ENCODE assay signal across 11 mouse cellular contexts in the genomic region with DNA sequence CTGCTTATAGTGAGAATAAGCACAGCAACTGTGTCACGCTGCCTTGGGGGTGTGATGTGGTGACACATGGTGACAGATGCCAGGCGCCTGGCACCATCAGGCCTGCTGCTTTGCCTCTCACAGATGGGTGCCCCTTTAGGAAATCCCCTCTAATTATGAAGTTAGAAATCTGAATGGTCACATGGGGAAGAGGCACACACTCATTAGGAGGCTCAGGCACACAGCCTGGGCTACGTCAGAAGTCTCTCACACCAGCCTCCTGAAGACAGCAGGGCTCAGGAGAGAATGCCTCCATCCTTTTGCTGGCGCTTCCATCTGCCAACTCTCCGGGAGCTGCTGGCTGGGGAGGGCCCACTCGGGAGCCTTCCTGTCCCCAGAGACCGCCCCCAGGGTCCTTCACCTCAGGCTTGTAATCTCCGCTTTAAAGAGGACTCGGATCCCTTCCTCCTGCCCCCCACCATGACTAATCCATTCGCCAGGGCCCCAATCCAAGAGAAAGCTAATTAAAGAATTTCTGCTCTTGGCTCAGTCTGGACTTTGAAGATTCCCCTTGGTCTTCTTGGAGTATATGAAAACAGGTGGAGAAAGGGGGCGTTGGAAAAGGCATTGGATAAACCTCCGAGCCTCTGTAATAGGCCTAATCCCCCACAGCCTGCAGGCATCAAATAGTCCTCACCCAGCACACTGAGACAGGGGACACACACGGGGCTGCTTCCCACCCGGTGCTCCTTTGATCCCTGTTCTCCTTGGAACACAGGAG. TPM values are rescaled to one million over a fixed set of nuclear protein-coding genes. Genes with fewer than 3 reads are reported as not detected.
A peak's percentile ranks its signal among the peaks of the same experiment; 100 is the strongest.
DNase-seq lines count a peak whose midpoint lies in the region; ATAC-seq and TF ChIP-seq lines count a peak whose summit lies in the region.
"Had no signal": no experiment of that assay in that cellular context is flagged by ENCODE, and none has a peak within 500 bp of the region (broad histone marks: within the 10 kb centered on the region; RNA-seq: fewer than 3 reads in every experiment).

No protein-coding gene starts in this region.

- TF ChIP-seq EP300 in stomach, postnatal 0 days (optimal IDR thresholded peaks at IDR 0.05), result no peak

- H3K36me3 ChIP-seq in forebrain, embryonic 11.5 days (ENCODE audit: control insufficient read depth, insufficient read depth, low read length), result no peaks in the 10 kb centered on the region
- no peaks in the 10 kb centered on the region for H3K36me3 ChIP-seq in hindbrain, embryonic 16.5 days (ENCODE audit: control insufficient read depth, insufficient read depth, low read length)
- no peaks in the 10 kb centered on the region for H3K36me3 ChIP-seq in neural tube, embryonic 15.5 days
- H3K36me3 ChIP-seq in intestine, postnatal 0 days (ENCODE audit: control insufficient read depth, insufficient read depth), result no peaks in the 10 kb centered on the region
- H3K36me3 ChIP-seq in stomach, postnatal 0 days (ENCODE audit: control insufficient read depth, insufficient read depth, low read length), result no peaks in the 10 kb centered on the region
- H3K36me3 ChIP-seq: limb, embryonic 13.5 days had no signal

- H3K27me3 ChIP-seq in forebrain, embryonic 11.5 days (ENCODE audit: control insufficient read depth, insufficient read depth, low read length), result no peaks in the 10 kb centered on the region
- H3K27me3 ChIP-seq in hindbrain, embryonic 16.5 days (replicated peaks; ENCODE audit: control insufficient read depth, insufficient read depth, low read length), result peaks cover 2% of the 10 kb centered on the region; the same call in 1 of the 2 replicates
- peaks cover 13% of the 10 kb centered on the region for H3K27me3 ChIP-seq in neural tube, embryonic 15.5 days (replicated peaks)
- no peaks in the 10 kb centered on the region; the same call in 1 of the 2 replicates for H3K27me3 ChIP-seq in intestine, postnatal 0 days (replicated peaks; ENCODE audit: control insufficient read depth, insufficient read depth, low read length)
- H3K27me3 ChIP-seq in stomach, postnatal 0 days (ENCODE audit: control insufficient read depth, insufficient read depth, low read length), result no peaks in the 10 kb centered on the region

- peak overlapping the region; percentile 25; the same call in 1 of the 2 replicates for H3K27ac ChIP-seq in forebrain, embryonic 11.5 days (ENCODE audit: low read depth, low read length)
- peak overlapping the region; percentile 44; the same call in 1 of the 2 replicates for H3K27ac ChIP-seq in hindbrain, embryonic 16.5 days (ENCODE audit: low read depth, low read length)
- 0 out of 2 replicates have a peak overlapping the region, but pooled peaks have one; percentile 15 for H3K27ac ChIP-seq in neural tube, embryonic 15.5 days (replicated peaks)
- H3K27ac ChIP-seq in intestine, postnatal 0 days (ENCODE audit: low read depth, low read length), result no peak overlapping the region
- no peak overlapping the region for H3K27ac ChIP-seq in stomach, postnatal 0 days (replicated peaks)
- H3K27ac ChIP-seq: limb, embryonic 13.5 days; macrophage had no signal

- no peaks in the 10 kb centered on the region for H3K9me3 ChIP-seq in forebrain, embryonic 11.5 days (ENCODE audit: control insufficient read depth, low read length)
- H3K9me3 ChIP-seq in hindbrain, embryonic 16.5 days (ENCODE audit: control insufficient read depth, low read length), result no peaks in the 10 kb centered on the region
- no peaks in the 10 kb centered on the region for H3K9me3 ChIP-seq in neural tube, embryonic 15.5 days (replicated peaks)
- no peaks in the 10 kb centered on the region for H3K9me3 ChIP-seq in intestine, postnatal 0 days (ENCODE audit: control insufficient read depth)
- no peaks in the 10 kb centered on the region for H3K9me3 ChIP-seq in stomach, postnatal 0 days (ENCODE audit: control insufficient read depth, low read length)
- H3K9me3 ChIP-seq: limb, embryonic 13.5 days had no signal

- H3K4me2 ChIP-seq in forebrain, embryonic 11.5 days (ENCODE audit: low read depth, low read length, severe bottlenecking), result no peak overlapping the region
- H3K4me2 ChIP-seq in hindbrain, embryonic 16.5 days (ENCODE audit: low read length), result no peak overlapping the region
- no peak overlapping the region for H3K4me2 ChIP-seq in neural tube, embryonic 15.5 days
- H3K4me2 ChIP-seq in intestine, postnatal 0 days (replicated peaks; ENCODE audit: low read depth), result no peak overlapping the region
- no peak overlapping the region for H3K4me2 ChIP-seq in stomach, postnatal 0 days (replicated peaks; ENCODE audit: low read depth)
- H3K4me2 ChIP-seq: limb, embryonic 13.5 days had no signal

- no peak overlapping the region for H3K4me3 ChIP-seq in forebrain, embryonic 11.5 days (ENCODE audit: low read depth, low read length)
- H3K4me3 ChIP-seq in hindbrain, embryonic 16.5 days (ENCODE audit: low read length), result no peak overlapping the region
- no peak overlapping the region for H3K4me3 ChIP-seq in neural tube, embryonic 15.5 days (replicated peaks)
- no peak overlapping the region for H3K4me3 ChIP-seq in intestine, postnatal 0 days (ENCODE audit: low read depth, low read length)
- H3K4me3 ChIP-seq in stomach, postnatal 0 days (ENCODE audit: low read depth, low read length), result no peak overlapping the region
- H3K4me3 ChIP-seq: limb, embryonic 13.5 days had no signal

- DNase-seq in layer of hippocampus, adult 9-11 months, result peak; percentile 67
- no peak for DNase-seq in layer of hippocampus, postnatal 10 days (ENCODE audit: low spot score in 2 of 2)
- DNase-seq in forebrain, embryonic 11.5 days (ENCODE audit: low spot score), result no peak
- no peak for DNase-seq in lung, postnatal 10 days
- no peak for DNase-seq in stomach, postnatal 0 days (ENCODE audit: low spot score)
- DNase-seq: thymus, postnatal 36 days had no signal

- ATAC-seq in forebrain, embryonic 11.5 days (replicated peaks; ENCODE audit: low FRiP score), result peak; percentile 71
- ATAC-seq in hindbrain, embryonic 16.5 days, result peak; percentile 68
- no peak for ATAC-seq in neural tube, embryonic 15.5 days (ENCODE audit: low FRiP score)
- ATAC-seq in intestine, postnatal 0 days, result no peak
- no peak for ATAC-seq in stomach, postnatal 0 days (ENCODE audit: low FRiP score, low TSS enrichment)

- peaks cover 12% of the 10 kb centered on the region; the same call in 1 of the 2 replicates for H3K4me1 ChIP-seq in forebrain, embryonic 11.5 days (replicated peaks; ENCODE audit: control insufficient read depth, insufficient read depth, low read length)
- peaks cover 32% of the 10 kb centered on the region for H3K4me1 ChIP-seq in hindbrain, embryonic 16.5 days (ENCODE audit: control insufficient read depth, insufficient read depth, low read depth, low read length)
- H3K4me1 ChIP-seq in neural tube, embryonic 15.5 days, result peaks cover 53% of the 10 kb centered on the region
- H3K4me1 ChIP-seq in intestine, postnatal 0 days (replicated peaks; ENCODE audit: control insufficient read depth, insufficient read depth, low read length), result no peaks in the 10 kb centered on the region
- H3K4me1 ChIP-seq in stomach, postnatal 0 days (replicated peaks; ENCODE audit: control insufficient read depth, insufficient read depth), result no peaks in the 10 kb centered on the region

- 15% methylated on average over 14 of the region's 14 CpGs for WGBS in forebrain, embryonic 11.5 days
- WGBS in hindbrain, embryonic 16.5 days, result 21% methylated on average over 14 of the region's 14 CpGs
- 23% methylated on average over 14 of the region's 14 CpGs for WGBS in neural tube, embryonic 15.5 days
- WGBS in intestine, postnatal 0 days, result 64% methylated on average over 14 of the region's 14 CpGs
- 56% methylated on average over 14 of the region's 14 CpGs for WGBS in stomach, postnatal 0 days

- TF ChIP-seq CTCF in intestine, postnatal 0 days (IDR thresholded peaks at IDR 0.05; ENCODE audit: low read depth), result no peak
- TF ChIP-seq CTCF in stomach, postnatal 0 days (IDR thresholded peaks at IDR 0.05; ENCODE audit: low read depth), result no peak

- no peak overlapping the region for H3K9ac ChIP-seq in forebrain, embryonic 11.5 days (ENCODE audit: low read length)
- peak overlapping the region; percentile 27 for H3K9ac ChIP-seq in hindbrain, embryonic 16.5 days (ENCODE audit: low read depth, low read length)
- H3K9ac ChIP-seq in neural tube, embryonic 15.5 days (replicated peaks), result no peak overlapping the region
- H3K9ac ChIP-seq in intestine, postnatal 0 days (ENCODE audit: low read depth, low read length), result no peak overlapping the region
- H3K9ac ChIP-seq in stomach, postnatal 0 days (ENCODE audit: low read length), result no peak overlapping the region
- H3K9ac ChIP-seq: limb, embryonic 13.5 days had no signal

RNA-seq across cellular contexts. Expression of a gene that starts 22.3 kb away (rescaled TPM):
- 10 to 100 TPM; 27.9 to 28.4 TPM for total RNA-seq in layer of hippocampus, postnatal 10 days (2021)
- 7.7 and 9.0 TPM in 2 replicates for polyA plus RNA-seq in forebrain, embryonic 11.5 days (2014; fragmentation: Nextera tagmentation; extraction: Ambion mirVana)
- 8.8 and 11.3 TPM in 2 replicates for polyA plus RNA-seq in hindbrain, embryonic 16.5 days (2015; fragmentation: Nextera tagmentation; extraction: Ambion mirVana)
- polyA plus RNA-seq in neural tube, embryonic 15.5 days (2015; fragmentation: Nextera tagmentation; extraction: Ambion mirVana), result 10.5 and 10.9 TPM in 2 replicates
- 0.75 and 0.82 TPM in 2 replicates for polyA plus RNA-seq in intestine, postnatal 0 days (2015; fragmentation: Nextera tagmentation; extraction: Ambion mirVana)
- polyA plus RNA-seq in stomach, postnatal 0 days (2015; fragmentation: Nextera tagmentation; extraction: Ambion mirVana), result 1.1 and 1.6 TPM in 2 replicates
- polyA plus RNA-seq: macrophage had no signal

RNA-seq across cellular contexts. Expression of a gene that starts 26.6 kb away (rescaled TPM):
- total RNA-seq in layer of hippocampus, postnatal 10 days (2021), result 1 to 10 TPM; 4.4 to 5.2 TPM
- 3.6 and 4.0 TPM in 2 replicates for polyA plus RNA-seq in forebrain, embryonic 11.5 days (2014; fragmentation: Nextera tagmentation; extraction: Ambion mirVana)
- polyA plus RNA-seq in hindbrain, embryonic 16.5 days (2015; fragmentation: Nextera tagmentation; extraction: Ambion mirVana), result 6.3 and 7.1 TPM in 2 replicates
- 7.2 and 7.7 TPM in 2 replicates for polyA plus RNA-seq in neural tube, embryonic 15.5 days (2015; fragmentation: Nextera tagmentation; extraction: Ambion mirVana)
- 14.4 and 15.1 TPM in 2 replicates for polyA plus RNA-seq in intestine, postnatal 0 days (2015; fragmentation: Nextera tagmentation; extraction: Ambion mirVana)
- 16.8 and 20.5 TPM in 2 replicates for polyA plus RNA-seq in stomach, postnatal 0 days (2015; fragmentation: Nextera tagmentation; extraction: Ambion mirVana)

RNA-seq across cellular contexts. Expression of a gene that starts 43.4 kb away (rescaled TPM):
- total RNA-seq in layer of hippocampus, postnatal 10 days (2021), result 100 to 1,000 TPM; 126 to 148 TPM
- 428 and 444 TPM in 2 replicates for polyA plus RNA-seq in forebrain, embryonic 11.5 days (2014; fragmentation: Nextera tagmentation; extraction: Ambion mirVana)
- polyA plus RNA-seq in hindbrain, embryonic 16.5 days (2015; fragmentation: Nextera tagmentation; extraction: Ambion mirVana), result 214 and 236 TPM in 2 replicates
- polyA plus RNA-seq in neural tube, embryonic 15.5 days (2015; fragmentation: Nextera tagmentation; extraction: Ambion mirVana), result 210 and 232 TPM in 2 replicates
- 46.2 and 47.8 TPM in 2 replicates for polyA plus RNA-seq in intestine, postnatal 0 days (2015; fragmentation: Nextera tagmentation; extraction: Ambion mirVana)
- 67.9 and 69.7 TPM in 2 replicates for polyA plus RNA-seq in stomach, postnatal 0 days (2015; fragmentation: Nextera tagmentation; extraction: Ambion mirVana)

Comparison
In these comparisons a context has a peak if more than half of its experiments do, and no peak if none do; other contexts are left out.
1. ATAC-seq: peak in forebrain, embryonic 11.5 days (single experiment) and hindbrain, embryonic 16.5 days (single experiment); none in neural tube, embryonic 15.5 days (single experiment), intestine, postnatal 0 days (single experiment) and stomach, postnatal 0 days (single experiment).
2. H3K27ac ChIP-seq: peak in forebrain, embryonic 11.5 days (single experiment), hindbrain, embryonic 16.5 days (single experiment) and neural tube, embryonic 15.5 days (single experiment); none in intestine, postnatal 0 days (single experiment) and stomach, postnatal 0 days (single experiment).